In genomic region chr7:127111461-127111860, GRCm38 (mm10) we compare ENCODE assay signal across 8 mouse cellular contexts. TPM values are rescaled to one million over a fixed set of nuclear protein-coding genes. Genes with fewer than 3 reads are reported as not detected.
DNase-seq lines count a peak whose midpoint lies in the region; ATAC-seq lines count a peak whose summit lies in the region.

No protein-coding gene starts in this region.

- no peak overlapping the region for H3K27ac ChIP-seq in embryonic facial prominence, embryonic 11.5 days (replicated peaks; ENCODE audit: low read depth, low read length)

- no peaks in the 10 kb centered on the region for H3K36me3 ChIP-seq in embryonic facial prominence, embryonic 11.5 days (replicated peaks; ENCODE audit: control insufficient read depth, insufficient read depth, low read depth, low read length)

- no peak overlapping the region for H3K4me3 ChIP-seq in embryonic facial prominence, embryonic 11.5 days (ENCODE audit: low read depth, low read length)

- 40% methylated on average over 6 of the region's 6 CpGs for WGBS in embryonic facial prominence, embryonic 11.5 days

- ATAC-seq in embryonic facial prominence, embryonic 11.5 days (replicated peaks; ENCODE audit: insufficient number of reproducible peaks, low FRiP score, low TSS enrichment, low read depth) = no peak
- ATAC-seq in monocyte, adult 5-6 weeks (replicated peaks; ENCODE audit: insufficient number of reproducible peaks, low FRiP score, low TSS enrichment, poor library complexity, severe bottlenecking) = peak; percentile 56; the same call in 1 of the 2 replicates

- H3K4me2 ChIP-seq in embryonic facial prominence, embryonic 11.5 days (ENCODE audit: low read depth, low read length) = no peak overlapping the region

- H3K9ac ChIP-seq in embryonic facial prominence, embryonic 11.5 days (replicated peaks; ENCODE audit: low read length) = no peak overlapping the region

- H3K27me3 ChIP-seq in embryonic facial prominence, embryonic 11.5 days (ENCODE audit: control insufficient read depth, insufficient read depth, low read length) = no peaks in the 10 kb centered on the region

- no peaks in the 10 kb centered on the region for H3K4me1 ChIP-seq in embryonic facial prominence, embryonic 11.5 days (ENCODE audit: control insufficient read depth, insufficient read depth, low read length)

- no peaks in the 10 kb centered on the region for H3K9me3 ChIP-seq in embryonic facial prominence, embryonic 11.5 days (replicated peaks; ENCODE audit: control insufficient read depth, low read length)

- DNase-seq in heart, adult 11 months = peak; percentile 86
- DNase-seq in heart, postnatal 25 days (ENCODE audit: low spot score) = no peak
- peak; percentile 89 for DNase-seq in A20 (ENCODE audit: low read depth, low spot score)
- DNase-seq in adrenal gland, adult 2 months = peak; percentile 50
- DNase-seq in embryonic facial prominence, embryonic 11.5 days (ENCODE audit: low spot score) = peak; percentile 63
- DNase-seq in left cerebral cortex, postnatal 4 days = peak; percentile 62
- DNase-seq in thymus, postnatal 0 days (ENCODE audit: low spot score) = peak; percentile 78

- intact Hi-C loops in heart, postnatal 25 days (cut with DNase I) = no loop called here
- intact Hi-C loops in left cerebral cortex, postnatal 4 days (cut with DNase I) = loop anchor here (5.0 kb wide), 1 partner anchor 284 kb away; no protein-coding TSS in a partner anchor

RNA-seq across cellular contexts. Expression of gene Qprt, which starts 10.6 kb away (rescaled TPM):
- total RNA-seq in heart, postnatal 25 days (2021) = not detected
- under 1 TPM; 0.49 to 0.52 TPM for total RNA-seq in adrenal gland, adult 2 months (2021)
- polyA plus RNA-seq in adrenal gland, adult 2 months (2012; rRNA removed) = 0.77 and 1.0 TPM in 2 replicates
- 2.5 and 3.0 TPM in 2 replicates for polyA plus RNA-seq in embryonic facial prominence, embryonic 11.5 days (2014; fragmentation: Nextera tagmentation; extraction: Ambion mirVana)
- total RNA-seq in left cerebral cortex, postnatal 4 days (2021) = under 1 TPM in 1 of 2 experiments, not detected in 1; 0.18 TPM
- 5.1 to 16.1 TPM (median 9.1 TPM) in 3 replicates for total RNA-seq in monocyte, adult 5-6 weeks (2017)
- 0.99 and 1.4 TPM in 2 replicates for polyA plus RNA-seq in thymus, postnatal 0 days (2015; fragmentation: Nextera tagmentation; extraction: Ambion mirVana)

RNA-seq across cellular contexts. Expression of gene AI467606, which starts 20.3 kb away (rescaled TPM):
- total RNA-seq in heart, postnatal 25 days (2021) = 1 to 10 TPM; 1.4 to 1.7 TPM
- 1 to 10 TPM; 1.6 to 1.9 TPM for total RNA-seq in adrenal gland, adult 2 months (2021)
- polyA plus RNA-seq in adrenal gland, adult 2 months (2012; rRNA removed) = 7.6 TPM in 2 replicates
- polyA plus RNA-seq in embryonic facial prominence, embryonic 11.5 days (2014; fragmentation: Nextera tagmentation; extraction: Ambion mirVana) = 1.0 and 1.1 TPM in 2 replicates
- total RNA-seq in left cerebral cortex, postnatal 4 days (2021) = under 1 TPM; 0.77 to 0.90 TPM
- total RNA-seq in monocyte, adult 5-6 weeks (2017) = 34.3 to 52.4 TPM (median 39.3 TPM) in 3 replicates
- polyA plus RNA-seq in thymus, postnatal 0 days (2015; fragmentation: Nextera tagmentation; extraction: Ambion mirVana) = 154 and 165 TPM in 2 replicates

RNA-seq across cellular contexts. Expression of gene Zg16, which starts 24.3 kb away (rescaled TPM):
- total RNA-seq in heart, postnatal 25 days (2021) = not detected
- total RNA-seq in adrenal gland, adult 2 months (2021) = not detected
- polyA plus RNA-seq in adrenal gland, adult 2 months (2012; rRNA removed) = 0.18 and 0.49 TPM in 2 replicates
- not detected in 2 replicates for polyA plus RNA-seq in embryonic facial prominence, embryonic 11.5 days (2014; fragmentation: Nextera tagmentation; extraction: Ambion mirVana)
- total RNA-seq in left cerebral cortex, postnatal 4 days (2021) = not detected
- not detected in 3 replicates for total RNA-seq in monocyte, adult 5-6 weeks (2017)
- 2.4 and 2.7 TPM in 2 replicates for polyA plus RNA-seq in thymus, postnatal 0 days (2015; fragmentation: Nextera tagmentation; extraction: Ambion mirVana)

RNA-seq across cellular contexts. Expression of gene Spn, which starts 26.2 kb away (rescaled TPM):
- total RNA-seq in heart, postnatal 25 days (2021) = under 1 TPM; 0.36 to 0.56 TPM
- 1 to 10 TPM in 1 of 2 experiments, under 1 TPM in 1; 0.58 to 1.0 TPM for total RNA-seq in adrenal gland, adult 2 months (2021)
- polyA plus RNA-seq in adrenal gland, adult 2 months (2012; rRNA removed) = 1.0 and 2.0 TPM in 2 replicates
- not detected in 2 replicates for polyA plus RNA-seq in embryonic facial prominence, embryonic 11.5 days (2014; fragmentation: Nextera tagmentation; extraction: Ambion mirVana)
- under 1 TPM; 0.22 to 0.74 TPM for total RNA-seq in left cerebral cortex, postnatal 4 days (2021)
- total RNA-seq in monocyte, adult 5-6 weeks (2017) = 1,218 to 1,278 TPM (median 1,233 TPM) in 3 replicates
- 26.6 and 26.7 TPM in 2 replicates for polyA plus RNA-seq in thymus, postnatal 0 days (2015; fragmentation: Nextera tagmentation; extraction: Ambion mirVana)

Comparison
In these comparisons a context has a peak if more than half of its experiments do, and no peak if none do; other contexts are left out.
1. RNA of gene AI467606, which starts 20.3 kb away (total RNA-seq): 34.3 to 52.4 TPM in monocyte, adult 5-6 weeks; 1.6 to 1.9 TPM in adrenal gland, adult 2 months, 1.4 to 1.7 TPM in heart, postnatal 25 days and 0.77 to 0.90 TPM in left cerebral cortex, postnatal 4 days; every median in the first group is over 10 times any median in the second.